Mouse (Mus musculus): ENCODE results near the gene Slc26a3. TPM values are rescaled to one million over a fixed set of nuclear protein-coding genes. Genes with fewer than 3 reads are reported as not detected.

Gene Slc26a3
- total and polyA plus RNA-seq, 2 experiments from 2014 or later = 0.15 TPM; not detected in 1

DNA sequence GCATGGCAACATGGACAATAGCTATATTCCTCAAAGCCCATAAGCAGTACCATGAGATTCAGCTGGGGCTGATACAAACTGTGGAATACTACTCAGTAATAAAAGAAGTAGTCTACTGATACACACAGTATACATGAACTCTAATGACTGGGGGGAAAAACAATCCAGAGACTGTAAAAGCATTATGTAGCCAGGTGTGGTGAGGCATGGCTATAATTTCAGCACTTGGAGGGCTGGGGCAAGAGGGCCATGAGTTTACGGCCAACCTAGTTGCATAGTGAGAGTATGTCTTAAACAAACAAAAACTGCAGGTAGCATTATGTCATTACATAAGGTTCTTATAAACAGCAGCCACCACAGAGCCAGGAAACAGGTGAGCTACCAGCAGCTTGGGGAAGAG is 10.2 kb downstream of the Slc26a3 start:
- DNase-seq (ENCODE audit: low spot score) (no peak), ATAC-seq (ENCODE audit: low FRiP score) (no peak)
- no peaks in the 10 kb centered on the region for H3K4me1 ChIP-seq (ENCODE audit: insufficient read depth, low read length)
- H3K9ac ChIP-seq (replicated peaks; ENCODE audit: low read length, poor library complexity, severe bottlenecking) = no peak overlapping the region
- WGBS = 90% methylated on average over 1 of the region's 1 CpGs
- H3K27me3 ChIP-seq (ENCODE audit: insufficient read depth, low read length) = no peaks in the 10 kb centered on the region
- no peaks in the 10 kb centered on the region for H3K36me3 ChIP-seq (ENCODE audit: insufficient read depth, low read length)
- H3K9me3 ChIP-seq (ENCODE audit: low read length) = no peaks in the 10 kb centered on the region
- no peak overlapping the region for H3K27ac ChIP-seq (ENCODE audit: low read depth, low read length)
- H3K4me2 ChIP-seq (ENCODE audit: low read depth, low read length, poor library complexity, severe bottlenecking) = no peak overlapping the region
- no peak overlapping the region for H3K4me3 ChIP-seq (ENCODE audit: low read depth, low read length)
- TF ChIP-seq CTCF (IDR thresholded peaks at IDR 0.05) = no peak

DNA sequence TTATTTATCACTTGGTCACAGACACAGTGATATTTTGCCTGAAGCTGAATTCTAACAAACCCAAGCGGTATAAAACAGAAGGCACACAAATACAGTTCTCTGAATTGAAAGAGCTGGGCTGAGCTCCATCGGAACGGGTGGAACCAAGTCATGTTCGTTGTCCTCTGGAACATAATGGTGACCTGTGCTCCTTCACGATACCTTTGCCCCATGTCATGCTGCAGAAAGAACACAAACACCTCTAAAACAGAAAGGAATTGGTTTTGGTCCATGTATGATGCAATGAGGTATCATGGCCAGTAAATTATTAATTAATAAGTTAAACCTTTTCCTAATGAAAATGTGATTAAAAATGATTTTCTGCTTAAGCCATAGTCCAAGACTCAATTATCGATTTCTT is 11.3 kb downstream of the Slc26a3 start:
- Histone ChIP-seq H3K27me3 (ENCODE audit: insufficient read depth, low read length) (no peaks in the 10 kb centered on the region), H3K27ac (ENCODE audit: low read depth, low read length) (no peak overlapping the region), H3K9ac (replicated peaks; ENCODE audit: low read length, poor library complexity, severe bottlenecking) (no peak overlapping the region), H3K36me3 (ENCODE audit: insufficient read depth, low read length) (no peaks in the 10 kb centered on the region), H3K4me2 (ENCODE audit: low read depth, low read length, poor library complexity, severe bottlenecking) (no peak overlapping the region), H3K4me1 (ENCODE audit: insufficient read depth, low read length) (no peaks in the 10 kb centered on the region), H3K9me3 (ENCODE audit: low read length) (no peaks in the 10 kb centered on the region), H3K4me3 (ENCODE audit: low read depth, low read length) (no peak overlapping the region)
- no peak for TF ChIP-seq CTCF (IDR thresholded peaks at IDR 0.05)
- WGBS = 85% methylated on average over 6 of the region's 6 CpGs
- DNase-seq (ENCODE audit: low spot score) = no peak
- ATAC-seq (ENCODE audit: low FRiP score) = no peak

DNA sequence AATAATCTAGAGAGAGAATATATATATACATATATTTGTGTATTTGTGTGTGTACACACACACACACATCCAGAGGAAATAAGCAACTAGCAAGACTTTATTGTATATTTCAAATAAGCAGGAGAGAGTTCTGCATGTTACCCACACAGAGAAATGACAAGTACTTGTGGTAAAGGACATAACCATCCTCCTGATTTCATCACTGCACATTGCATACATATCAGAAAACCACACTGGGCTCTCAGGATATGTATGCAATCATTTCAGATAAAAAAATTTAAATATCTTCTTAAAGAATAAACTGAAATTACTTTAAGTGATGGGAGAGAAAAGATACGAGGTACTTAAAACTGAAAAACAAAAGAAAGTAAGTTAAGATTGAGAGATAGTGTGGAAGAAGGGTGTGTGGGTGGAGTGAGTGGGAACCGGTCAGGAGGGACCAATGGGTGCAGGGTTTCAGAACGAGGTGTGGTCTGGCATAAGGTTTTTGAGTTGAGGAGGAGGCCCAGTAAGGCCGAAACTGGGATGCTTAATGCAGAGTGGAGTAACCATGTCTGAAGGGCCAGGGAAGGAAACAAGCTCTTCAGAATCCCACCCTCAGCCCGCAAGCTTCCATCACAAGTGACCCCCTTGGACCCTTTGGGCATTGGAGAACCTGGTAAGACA is 14.0 kb downstream of the Slc26a3 start:
- Histone ChIP-seq H3K36me3 (ENCODE audit: insufficient read depth, low read length) (no peaks in the 10 kb centered on the region), H3K4me1 (ENCODE audit: insufficient read depth, low read length) (no peaks in the 10 kb centered on the region), H3K27ac (ENCODE audit: low read depth, low read length) (no peak overlapping the region), H3K9me3 (ENCODE audit: low read length) (no peaks in the 10 kb centered on the region), H3K4me3 (ENCODE audit: low read depth, low read length) (no peak overlapping the region), H3K9ac (replicated peaks; ENCODE audit: low read length, poor library complexity, severe bottlenecking) (no peak overlapping the region), H3K4me2 (ENCODE audit: low read depth, low read length, poor library complexity, severe bottlenecking) (no peak overlapping the region), H3K27me3 (ENCODE audit: insufficient read depth, low read length) (no peaks in the 10 kb centered on the region)
- TF ChIP-seq CTCF (IDR thresholded peaks at IDR 0.05) = no peak
- ATAC-seq (ENCODE audit: low FRiP score) = no peak
- WGBS = 82% methylated on average over 5 of the region's 5 CpGs
- no peak for DNase-seq (ENCODE audit: low spot score)

DNA sequence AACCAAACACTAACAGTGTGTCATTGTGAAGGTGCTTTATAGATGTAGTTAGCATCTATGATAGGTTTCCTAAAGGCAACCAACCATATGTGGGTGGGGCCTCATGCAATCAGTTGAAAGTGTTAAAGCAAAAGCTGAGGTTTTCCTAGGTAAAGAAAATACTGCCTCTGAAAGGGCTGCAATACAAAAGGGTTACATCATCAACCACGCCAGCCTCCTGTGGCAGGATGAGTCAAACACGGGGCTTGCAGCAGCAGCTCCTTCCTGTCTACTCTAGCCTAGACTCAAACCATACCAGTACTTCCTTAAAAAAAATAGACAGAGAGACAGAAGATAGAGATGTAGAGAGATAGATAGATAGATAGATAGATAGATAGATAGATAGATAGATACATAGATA is 25.3 kb downstream of the Slc26a3 start:
- no peak overlapping the region for H3K27ac ChIP-seq (ENCODE audit: low read depth, low read length)
- no peak overlapping the region for H3K9ac ChIP-seq (replicated peaks; ENCODE audit: low read length, poor library complexity, severe bottlenecking)
- H3K9me3 ChIP-seq (ENCODE audit: low read length) = no peaks in the 10 kb centered on the region
- TF ChIP-seq CTCF (IDR thresholded peaks at IDR 0.05) = no peak
- no peak overlapping the region for H3K4me2 ChIP-seq (ENCODE audit: low read depth, low read length, poor library complexity, severe bottlenecking)
- no peak for ATAC-seq (ENCODE audit: low FRiP score)
- no peaks in the 10 kb centered on the region for H3K27me3 ChIP-seq (ENCODE audit: insufficient read depth, low read length)
- 63% methylated on average over 2 of the region's 2 CpGs for WGBS
- no peak for DNase-seq (ENCODE audit: low spot score)
- H3K4me1 ChIP-seq (ENCODE audit: insufficient read depth, low read length) = no peaks in the 10 kb centered on the region
- H3K36me3 ChIP-seq (ENCODE audit: insufficient read depth, low read length) = no peaks in the 10 kb centered on the region
- H3K4me3 ChIP-seq (ENCODE audit: low read depth, low read length) = no peak overlapping the region

DNA sequence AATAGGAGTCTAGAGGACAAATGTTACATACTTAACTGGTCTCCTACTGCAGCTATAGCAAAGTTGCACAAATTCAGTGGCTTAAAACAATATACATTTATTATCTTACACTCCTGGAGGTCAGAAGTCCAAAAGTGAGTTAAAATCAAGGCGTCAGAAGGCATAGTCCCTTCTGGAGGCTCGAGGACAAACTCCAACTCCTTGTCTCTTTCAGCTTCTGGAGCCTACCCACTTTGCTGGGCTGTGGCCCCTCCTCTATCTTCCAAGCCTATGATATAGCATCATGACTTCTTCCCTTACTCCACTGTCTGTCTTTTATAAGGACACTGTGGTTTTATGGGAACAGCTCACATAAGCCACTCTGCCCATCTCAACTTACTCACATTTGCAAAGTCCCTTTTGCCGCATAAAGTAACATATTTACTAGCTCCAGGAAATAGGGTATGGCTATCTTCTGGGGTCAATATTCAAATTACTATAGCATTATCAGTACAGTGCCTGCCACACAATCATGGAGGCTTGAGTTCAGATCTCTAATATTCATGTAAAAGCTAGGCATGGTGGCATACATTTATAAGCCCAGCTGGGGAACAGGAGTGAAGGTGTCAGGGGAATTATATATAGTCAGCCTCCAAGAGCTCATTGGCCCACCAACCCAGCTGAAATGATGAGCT is 31.4 kb downstream of the Slc26a3 start:
- no peaks in the 10 kb centered on the region for H3K27me3 ChIP-seq (ENCODE audit: insufficient read depth, low read length)
- H3K4me1 ChIP-seq (ENCODE audit: insufficient read depth, low read length) = no peaks in the 10 kb centered on the region
- H3K4me2 ChIP-seq (ENCODE audit: low read depth, low read length, poor library complexity, severe bottlenecking) = no peak overlapping the region
- DNase-seq (ENCODE audit: low spot score) = no peak
- H3K9ac ChIP-seq (replicated peaks; ENCODE audit: low read length, poor library complexity, severe bottlenecking) = no peak overlapping the region
- TF ChIP-seq CTCF (IDR thresholded peaks at IDR 0.05) = no peak
- WGBS = 74% methylated on average over 3 of the region's 3 CpGs
- no peaks in the 10 kb centered on the region for H3K36me3 ChIP-seq (ENCODE audit: insufficient read depth, low read length)
- H3K27ac ChIP-seq (ENCODE audit: low read depth, low read length) = no peak overlapping the region
- H3K9me3 ChIP-seq (ENCODE audit: low read length) = no peaks in the 10 kb centered on the region
- ATAC-seq (ENCODE audit: low FRiP score) = no peak
- no peak overlapping the region for H3K4me3 ChIP-seq (ENCODE audit: low read depth, low read length)

DNA sequence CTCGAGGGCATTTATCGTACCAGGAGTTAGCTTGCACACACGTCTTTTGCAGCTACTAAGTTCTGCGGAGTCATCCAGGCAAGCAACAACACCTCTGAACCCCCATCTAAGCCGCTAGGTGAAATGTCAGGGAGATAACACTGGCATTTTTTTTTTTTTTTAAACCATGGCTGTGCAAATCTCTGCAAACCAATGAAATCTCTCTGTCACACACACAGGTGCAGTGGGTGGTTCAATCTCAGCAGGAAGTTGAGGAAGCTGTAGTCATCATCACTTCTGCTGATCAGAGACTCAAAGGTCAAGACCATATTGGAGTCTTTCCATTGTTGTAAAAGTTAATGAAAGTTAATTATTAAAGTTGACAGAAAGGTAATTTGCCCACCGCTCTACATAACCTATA is 47.1 kb downstream of the Slc26a3 start:
- no peak for DNase-seq (ENCODE audit: low spot score)
- no peak overlapping the region for H3K4me3 ChIP-seq (ENCODE audit: low read depth, low read length)
- no peak overlapping the region for H3K9ac ChIP-seq (replicated peaks; ENCODE audit: low read length, poor library complexity, severe bottlenecking)
- H3K4me2 ChIP-seq (ENCODE audit: low read depth, low read length, poor library complexity, severe bottlenecking) = no peak overlapping the region
- WGBS = 74% methylated on average over 6 of the region's 6 CpGs
- no peaks in the 10 kb centered on the region for H3K36me3 ChIP-seq (ENCODE audit: insufficient read depth, low read length)
- no peak for TF ChIP-seq CTCF (IDR thresholded peaks at IDR 0.05)
- H3K27me3 ChIP-seq (ENCODE audit: insufficient read depth, low read length) = no peaks in the 10 kb centered on the region
- H3K4me1 ChIP-seq (ENCODE audit: insufficient read depth, low read length) = no peaks in the 10 kb centered on the region
- no peak overlapping the region for H3K27ac ChIP-seq (ENCODE audit: low read depth, low read length)
- no peaks in the 10 kb centered on the region for H3K9me3 ChIP-seq (ENCODE audit: low read length)
- ATAC-seq (ENCODE audit: low FRiP score) = no peak
